Mouse (Mus musculus): Measurements from ENCODE around the gene Nek6. TPM values are rescaled to one million over a fixed set of nuclear protein-coding genes. Genes with fewer than 3 reads are reported as not detected.

Gene Nek6
- polyA plus RNA-seq, 1 experiment from 2014 or later = 83.4 TPM

DNA sequence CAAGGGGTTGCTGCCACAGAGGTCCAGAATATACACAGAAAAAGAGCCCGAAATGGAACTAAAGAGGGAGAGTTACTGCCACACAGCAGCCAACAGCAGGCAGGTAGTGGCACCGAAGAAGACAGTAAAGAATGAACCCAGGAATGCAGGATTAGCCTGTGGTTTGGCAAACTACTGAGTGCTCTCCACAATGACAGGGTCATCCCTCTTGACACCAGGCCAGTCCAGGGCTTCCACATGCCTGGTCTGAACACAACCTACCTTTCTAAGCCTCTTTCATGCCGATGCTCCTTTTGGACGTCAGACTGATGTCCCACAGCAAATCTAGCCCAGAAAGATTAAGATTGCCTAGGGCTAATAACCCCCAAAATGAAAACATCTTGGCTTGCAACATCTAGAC is 117.4 kb downstream of the Nek6 start:
- H3K4me1 ChIP-seq = no peaks in the 10 kb centered on the region
- DNase-seq (ENCODE audit: low spot score) = no peak
- no peaks in the 10 kb centered on the region for H3K9me3 ChIP-seq (replicated peaks)
- peaks cover 98% of the 10 kb centered on the region for H3K36me3 ChIP-seq
- H3K4me3 ChIP-seq = no peak overlapping the region
- 91% methylated on average over 4 of the region's 4 CpGs for WGBS
- no peak overlapping the region for H3K27ac ChIP-seq
- no peaks in the 10 kb centered on the region for H3K27me3 ChIP-seq (ENCODE audit: low read depth, poor library complexity, severe bottlenecking)

DNA sequence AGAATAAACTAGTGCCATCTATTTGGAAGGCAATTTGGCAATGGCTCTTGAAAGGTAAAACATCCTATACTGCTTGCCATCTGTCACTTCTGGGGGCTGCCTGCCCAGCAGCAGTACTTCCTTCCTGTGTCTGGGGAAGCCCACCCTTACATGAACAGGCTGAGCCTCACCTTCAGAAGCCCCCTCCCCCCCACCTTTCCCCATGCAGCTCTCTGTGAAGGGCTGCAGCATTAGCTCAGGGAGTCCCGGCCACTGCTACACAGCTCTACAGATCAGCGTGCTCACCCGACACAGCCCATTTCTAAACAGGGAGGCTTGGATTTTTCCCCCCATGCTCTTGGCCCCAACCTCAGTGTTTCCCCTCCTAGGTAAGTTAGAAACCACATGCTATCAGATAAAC is 118.0 kb downstream of the Nek6 start:
- Histone ChIP-seq H3K27me3 (ENCODE audit: low read depth, poor library complexity, severe bottlenecking) (no peaks in the 10 kb centered on the region), H3K36me3 (peaks cover 100% of the 10 kb centered on the region), H3K27ac (no peak overlapping the region), H3K9me3 (replicated peaks) (no peaks in the 10 kb centered on the region), H3K4me3 (no peak overlapping the region), H3K4me1 (no peaks in the 10 kb centered on the region)
- WGBS = 98% methylated on average over 3 of the region's 3 CpGs
- no peak for DNase-seq (ENCODE audit: low spot score)

- no peak for DNase-seq (ENCODE audit: low spot score)
These were observed 119.1 kb downstream of the Nek6 start for GRCm38 (mm10) chr2:38630574-38630973.

DNA sequence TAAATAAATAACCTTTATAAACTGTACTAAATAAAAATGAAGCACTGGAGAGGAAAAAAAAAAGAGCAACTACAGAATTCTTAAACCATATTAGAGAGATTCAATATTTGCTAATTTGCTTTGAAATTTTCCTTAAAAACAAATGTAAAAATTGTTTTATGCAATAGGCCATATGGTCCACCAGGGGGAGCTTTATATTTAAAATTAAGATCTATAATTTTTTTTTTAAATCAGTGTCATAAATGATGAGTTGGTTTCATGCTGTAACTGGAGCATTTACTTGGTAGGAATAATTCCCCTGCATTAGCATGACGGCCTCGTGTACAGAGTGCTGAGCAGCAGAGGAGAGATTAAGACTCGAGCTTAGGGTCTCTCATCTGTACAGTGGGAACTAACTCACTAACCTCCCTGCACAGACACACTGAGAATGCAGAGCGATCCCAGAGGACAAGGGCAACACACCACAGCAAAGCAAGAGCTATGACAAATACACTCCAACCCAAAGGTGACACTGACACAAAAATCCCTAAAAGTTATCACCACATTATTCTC is 126.3 kb downstream of the Nek6 start:
- no peak overlapping the region for H3K4me3 ChIP-seq
- no peaks in the 10 kb centered on the region for H3K27me3 ChIP-seq (ENCODE audit: low read depth, poor library complexity, severe bottlenecking)
- peaks cover 4% of the 10 kb centered on the region for H3K4me1 ChIP-seq
- no peak for DNase-seq (ENCODE audit: low spot score)
- 91% methylated on average over 4 of the region's 4 CpGs for WGBS
- H3K36me3 ChIP-seq = peaks cover 94% of the 10 kb centered on the region
- no peaks in the 10 kb centered on the region for H3K9me3 ChIP-seq (replicated peaks)
- H3K27ac ChIP-seq = no peak overlapping the region

More at GRCm38 (mm10) chr2:38630574-38630973, 119.1 kb downstream of the Nek6 start:
- H3K27ac ChIP-seq = no peak overlapping the region
- H3K4me1 ChIP-seq = no peaks in the 10 kb centered on the region
- peaks cover 100% of the 10 kb centered on the region for H3K36me3 ChIP-seq
- H3K27me3 ChIP-seq (ENCODE audit: low read depth, poor library complexity, severe bottlenecking) = no peaks in the 10 kb centered on the region
- 84% methylated on average over 2 of the region's 2 CpGs for WGBS
- no peak overlapping the region for H3K4me3 ChIP-seq
- H3K9me3 ChIP-seq (replicated peaks) = no peaks in the 10 kb centered on the region

DNA sequence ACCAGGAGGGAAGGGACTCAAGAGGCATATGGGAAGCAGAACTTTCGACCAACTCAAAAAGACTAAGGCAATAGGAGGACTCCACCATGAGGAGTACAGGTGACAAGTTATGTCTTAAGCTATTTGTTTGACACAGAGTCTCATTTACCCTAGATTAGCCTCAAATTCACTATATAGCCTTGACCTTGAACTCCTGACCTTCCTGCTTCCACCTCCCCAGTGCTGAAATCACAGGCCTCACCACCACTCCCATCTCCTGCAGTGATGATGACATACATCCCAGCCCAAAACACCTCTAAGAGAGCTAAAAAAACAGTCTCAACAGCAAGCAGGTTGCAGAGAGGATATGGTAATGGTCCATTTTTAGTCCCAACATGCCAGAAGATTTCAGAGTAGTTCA is 130.3 kb downstream of the Nek6 start:
- peaks cover 55% of the 10 kb centered on the region for H3K36me3 ChIP-seq
- DNase-seq (ENCODE audit: low spot score) = no peak

DNA sequence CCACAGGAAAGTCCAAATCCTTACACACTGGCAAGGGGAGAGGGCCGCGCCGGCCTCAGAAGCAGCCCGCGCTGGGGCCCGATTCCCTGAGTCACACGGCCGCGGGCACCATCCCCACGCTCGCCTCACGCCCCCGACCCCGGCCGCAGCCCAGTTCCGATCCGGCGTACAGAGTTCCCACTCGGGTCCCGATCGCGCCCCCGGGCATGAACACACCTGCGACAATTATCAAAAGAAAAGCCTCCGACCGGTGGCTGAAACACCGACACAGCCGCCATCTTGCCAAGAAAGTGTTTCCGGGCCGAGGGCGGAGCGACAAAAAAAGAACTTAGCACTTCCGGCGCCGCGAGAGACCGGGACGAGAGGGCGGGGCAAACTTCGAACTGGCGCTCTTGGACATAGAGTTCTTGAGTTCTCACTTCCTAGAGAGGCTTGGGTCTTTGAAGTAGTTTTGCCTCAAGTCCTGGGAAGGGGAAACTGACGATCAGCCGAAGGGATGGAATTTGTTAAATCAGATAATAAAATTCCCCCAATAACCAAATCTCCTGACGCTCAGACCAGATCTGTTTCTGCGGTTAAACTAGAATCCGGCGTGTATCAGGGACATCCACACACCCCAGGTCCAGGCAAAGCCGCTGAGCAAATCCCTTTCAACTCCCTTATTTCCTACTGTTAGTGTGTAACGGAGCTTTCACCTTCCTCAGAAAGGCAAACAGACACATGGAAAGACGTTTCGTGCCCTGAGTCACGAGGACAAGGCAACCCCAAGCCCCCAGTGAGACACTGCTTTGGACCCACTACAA is 132.4 kb downstream of the Nek6 start, which contains the start of gene Psmb7:
Gene Psmb7, minus strand, starts transcription at position 463 of the 803 bp plus-strand sequence.
- WGBS = 2% methylated on average over 52 of the region's 52 CpGs
- Histone ChIP-seq H3K4me1 (peaks cover 14% of the 10 kb centered on the region), H3K36me3 (peaks cover 36% of the 10 kb centered on the region), H3K27ac (peak within 1 kb of the TSS; percentile 94), H3K4me3 (peak within 1 kb of the TSS; percentile 86), H3K9me3 (replicated peaks) (no peaks in the 10 kb centered on the region), H3K27me3 (ENCODE audit: low read depth, poor library complexity, severe bottlenecking) (no peaks in the 10 kb centered on the region)
- peak; percentile 95 for DNase-seq (ENCODE audit: low spot score)

More for the DNA sequence above, 130.3 kb downstream of the Nek6 start:
- Histone ChIP-seq H3K4me3 (no peak overlapping the region), H3K27ac (no peak overlapping the region), H3K4me1 (peaks cover 14% of the 10 kb centered on the region), H3K9me3 (replicated peaks) (no peaks in the 10 kb centered on the region), H3K27me3 (ENCODE audit: low read depth, poor library complexity, severe bottlenecking) (no peaks in the 10 kb centered on the region)
- WGBS = 94% methylated on average over 1 of the region's 1 CpGs

Small RNAs within 50 kb of the gene (microRNA-seq; reads per million reads assigned to microRNA genes)
- gene Gm27634 = not detected

Other genes with a start within 250 kb of the Nek6 start
- gene Dennd1a, start 224.3 kb upstream of the Nek6 start, polyA plus RNA-seq (2016; fragmentation: Nextera tagmentation; extraction: Ambion mirVana) = 18.3 and 19.5 TPM in 2 replicates
- 33.7 and 48.4 TPM in 2 replicates for gene Lhx2, start 172.4 kb upstream of the Nek6 start, polyA plus RNA-seq (2016; fragmentation: Nextera tagmentation; extraction: Ambion mirVana)
- gene Psmb7, start 132.4 kb downstream of the Nek6 start, polyA plus RNA-seq (2016; fragmentation: Nextera tagmentation; extraction: Ambion mirVana) = 340 and 363 TPM in 2 replicates
- not detected in 2 replicates for gene Nr5a1, start 202.9 kb downstream of the Nek6 start, polyA plus RNA-seq (2016; fragmentation: Nextera tagmentation; extraction: Ambion mirVana)

All from limb, embryonic 10.5 days (tissue).